Mouse (Mus musculus): ENCODE results near the gene Med25.

The Med25 gene

DNA sequence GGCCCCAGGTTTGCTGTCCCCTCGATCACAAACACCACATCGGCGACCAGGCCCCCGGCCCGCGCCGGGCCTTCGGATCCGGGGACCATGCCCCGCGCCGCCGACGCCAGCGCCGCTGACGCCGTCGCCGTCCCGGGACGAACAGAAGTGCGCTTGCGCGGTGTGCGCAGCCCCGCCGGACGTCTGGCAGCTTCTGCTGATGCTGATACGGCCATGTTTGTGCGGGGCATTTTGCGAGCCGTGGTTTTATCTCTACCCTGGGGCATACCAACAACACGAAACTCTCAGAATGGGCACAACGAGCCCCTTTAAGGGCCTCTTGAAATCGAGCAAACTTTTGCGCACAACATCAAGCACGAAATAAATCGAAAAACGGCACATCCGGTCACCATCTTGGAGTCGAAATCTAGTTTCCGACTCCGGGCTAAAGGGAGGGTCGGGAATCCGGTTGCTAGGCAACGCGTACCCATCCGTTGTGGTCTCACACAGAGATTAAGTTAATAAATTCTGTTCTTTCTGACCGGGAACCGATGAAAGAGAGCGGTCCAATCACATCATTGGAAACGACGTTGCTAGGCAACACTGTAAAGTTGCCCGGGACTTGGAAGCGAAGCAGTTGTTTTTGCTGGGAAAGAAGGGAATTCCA, at the start of gene Med25:
Med25 (minus strand) TSS at position 437 of the 646 bp plus-strand sequence.
- peak; percentile 88 for DNase-seq

DNA sequence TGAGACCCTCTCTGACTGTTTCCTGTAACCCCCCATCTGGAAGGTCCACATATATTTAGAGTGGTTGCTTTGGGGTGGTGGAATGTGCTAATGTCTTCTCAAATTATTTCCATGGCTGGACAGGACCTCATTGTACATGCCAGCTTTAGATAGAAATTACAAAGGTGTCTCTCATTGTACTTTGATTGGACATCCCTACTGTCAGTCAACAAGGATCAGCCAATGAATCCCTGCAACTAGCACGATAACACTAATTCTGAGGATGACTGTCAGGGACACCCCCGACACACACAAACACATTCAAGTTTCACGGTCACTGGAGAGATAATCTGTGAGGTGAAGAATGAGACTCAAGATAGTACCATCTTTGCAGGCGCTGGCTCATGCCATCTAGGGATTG, 46.2 kb upstream of the Med25 start:
- DNase-seq, result no peak

DNA sequence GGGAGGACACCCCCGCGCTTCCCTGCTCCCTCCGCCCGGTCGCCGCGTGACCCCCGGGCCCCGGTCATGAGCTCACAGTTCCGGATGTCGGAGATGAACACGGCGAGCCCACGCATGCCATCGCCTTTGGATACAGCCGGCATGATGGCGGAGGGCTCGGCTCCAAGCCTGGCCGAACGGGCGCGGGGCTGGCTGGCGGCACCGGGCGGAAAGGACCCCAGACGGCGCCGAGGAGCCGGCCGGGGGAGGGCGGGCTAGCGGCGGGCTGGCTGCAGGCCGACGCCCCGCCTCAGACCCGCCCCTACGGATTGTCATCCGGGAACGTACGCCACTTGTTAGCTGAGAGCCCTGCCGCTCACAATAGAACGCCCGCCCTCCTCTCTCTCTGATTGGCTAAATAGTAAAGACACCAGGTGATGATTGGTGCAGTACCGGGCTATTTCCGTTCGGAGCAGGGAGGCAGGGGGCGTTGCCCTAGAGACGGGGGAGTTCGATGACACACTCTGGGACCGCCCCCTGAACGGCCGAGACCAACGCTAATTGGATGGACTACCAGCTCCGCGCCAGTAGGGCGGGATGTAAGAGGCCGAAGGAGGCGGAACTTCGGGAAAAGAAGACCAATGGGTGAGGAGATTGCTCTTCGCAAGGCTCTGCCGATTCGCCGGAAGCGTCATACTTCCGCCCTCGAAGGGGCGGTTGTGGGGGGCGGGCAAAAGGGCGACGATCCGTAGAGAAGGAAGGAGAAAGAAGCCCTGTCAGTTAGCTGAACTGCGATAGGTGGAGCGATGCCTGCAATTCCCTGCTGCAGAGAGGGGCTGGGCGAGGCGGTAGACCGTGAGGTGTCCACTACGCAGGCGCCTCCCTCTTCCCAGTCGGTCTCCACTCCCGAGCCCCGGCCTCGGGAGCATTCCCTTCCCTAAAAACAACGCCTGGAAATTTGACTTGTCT, 37.0 kb upstream of the Med25 start, which contains the start of gene Ap2a1:
Ap2a1 (minus strand) TSS at position 293 of the 948 bp plus-strand sequence.
- DNase-seq, result peak; percentile 95

DNA sequence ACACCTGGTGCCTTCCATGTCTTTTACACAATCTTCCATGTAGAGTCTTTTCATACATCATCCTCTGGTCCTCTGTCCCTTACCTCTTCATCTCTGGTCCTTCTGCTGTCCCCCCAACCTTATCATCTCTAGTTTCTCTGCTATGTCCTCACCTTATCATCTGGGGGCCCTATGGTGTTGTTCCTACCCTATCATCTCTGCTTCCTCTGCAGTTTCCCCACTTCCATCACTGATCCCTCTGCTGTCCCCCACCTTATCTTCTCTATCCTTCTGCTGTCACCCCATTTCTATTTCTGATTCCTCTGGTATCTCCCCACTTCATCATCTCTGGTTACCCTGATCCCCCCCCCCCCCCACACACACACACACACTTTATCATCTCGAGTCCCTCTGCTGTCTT, 36.1 kb upstream of the Med25 start:
- DNase-seq, result no peak

DNA sequence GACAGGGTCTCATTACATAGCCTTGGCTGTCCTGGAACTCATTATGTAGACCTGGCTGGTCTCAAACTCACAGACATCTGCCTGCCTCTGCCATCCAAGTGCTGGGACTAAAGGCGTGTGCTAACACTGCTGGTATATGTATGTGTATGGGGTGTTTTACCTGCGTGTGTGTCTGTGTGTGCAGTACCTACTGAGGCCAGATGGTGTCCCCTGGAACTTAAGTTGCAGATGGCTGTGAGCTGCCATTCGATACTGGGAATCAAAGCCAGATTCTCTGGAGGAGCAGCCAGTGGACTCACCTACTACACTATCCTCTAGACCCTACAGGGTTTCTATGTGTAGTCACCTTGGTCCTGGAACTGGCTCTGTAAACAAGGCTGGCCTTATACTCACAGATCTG, 33.0 kb upstream of the Med25 start:
- no peak for DNase-seq

DNA sequence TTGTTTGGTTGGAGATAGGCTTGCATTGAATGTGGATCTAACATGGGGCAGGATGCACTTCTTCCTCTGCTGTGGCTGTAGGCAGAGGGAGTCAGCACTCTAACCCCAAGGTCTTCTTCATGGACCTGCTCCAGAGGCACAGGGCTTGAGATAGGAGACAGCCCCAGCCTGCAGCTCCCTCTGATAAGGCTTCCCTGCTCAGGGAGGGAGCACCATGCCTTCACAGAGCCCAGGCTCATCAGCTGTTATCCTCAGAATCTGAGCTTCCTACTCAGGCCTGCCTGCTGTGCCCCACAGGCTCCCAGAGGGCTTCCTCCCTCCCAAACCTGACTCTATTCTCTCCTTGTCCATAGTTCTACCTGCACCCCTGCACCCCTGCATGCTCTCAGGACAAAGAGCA, 30.0 kb upstream of the Med25 start:
- DNase-seq, result no peak

DNA sequence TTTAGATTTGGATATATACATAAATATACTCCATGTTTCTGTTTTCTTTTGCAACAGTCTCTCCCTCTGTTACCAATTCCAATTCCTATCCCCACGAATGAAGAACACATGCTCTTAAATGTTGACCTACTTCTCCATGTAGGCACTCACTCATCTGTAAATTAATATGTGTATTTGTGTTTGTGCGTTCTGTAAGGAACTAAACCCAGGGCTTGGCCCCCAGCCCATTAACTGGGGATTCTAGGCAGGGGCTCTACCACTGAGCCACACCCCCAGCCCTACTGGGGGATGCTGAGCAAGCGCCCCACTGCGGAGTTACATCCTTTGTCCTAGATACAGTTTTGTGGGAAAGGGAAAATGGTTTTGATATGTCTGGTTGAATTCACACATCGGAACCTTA, 26.6 kb upstream of the Med25 start:
- DNase-seq, result no peak

DNA sequence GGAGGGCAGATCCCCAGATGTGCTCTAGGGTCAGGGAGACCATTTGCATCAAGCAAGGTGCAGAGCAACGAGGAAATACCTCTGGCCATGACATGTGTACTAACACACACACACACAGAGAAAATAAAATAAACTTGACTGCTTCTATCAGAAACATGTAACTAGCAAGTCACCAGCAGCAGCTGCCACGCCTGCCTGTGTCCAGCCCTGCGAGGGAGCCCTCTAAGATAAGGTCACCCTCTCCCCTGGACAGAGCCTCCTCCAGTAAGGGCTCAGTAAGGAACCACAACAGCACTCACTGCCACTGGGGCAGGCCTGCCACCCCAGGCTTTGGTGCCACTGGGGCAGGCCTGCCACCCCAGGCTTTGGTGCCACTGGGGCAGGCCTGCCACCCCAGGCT, 25.7 kb upstream of the Med25 start:
- DNase-seq, result no peak

DNA sequence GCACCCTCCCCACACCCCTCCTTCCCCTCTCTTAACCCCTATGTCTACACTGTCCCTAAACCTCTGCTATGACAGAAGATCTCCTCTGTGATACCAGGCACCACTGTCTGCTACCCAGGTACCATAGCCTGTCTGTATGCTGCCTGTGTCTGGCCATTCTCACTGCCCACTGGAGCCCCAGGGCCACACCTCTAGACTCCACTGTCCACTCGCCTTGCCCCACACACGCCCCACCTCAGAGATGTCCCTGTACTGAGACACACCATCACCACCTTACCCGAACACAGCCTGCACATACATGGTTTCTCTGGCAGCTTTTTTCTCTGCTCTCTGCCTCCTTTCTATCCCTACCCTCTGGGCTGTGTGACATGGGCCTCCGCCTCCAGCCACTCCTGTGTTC, 24.4 kb upstream of the Med25 start:
- DNase-seq, result no peak

DNA sequence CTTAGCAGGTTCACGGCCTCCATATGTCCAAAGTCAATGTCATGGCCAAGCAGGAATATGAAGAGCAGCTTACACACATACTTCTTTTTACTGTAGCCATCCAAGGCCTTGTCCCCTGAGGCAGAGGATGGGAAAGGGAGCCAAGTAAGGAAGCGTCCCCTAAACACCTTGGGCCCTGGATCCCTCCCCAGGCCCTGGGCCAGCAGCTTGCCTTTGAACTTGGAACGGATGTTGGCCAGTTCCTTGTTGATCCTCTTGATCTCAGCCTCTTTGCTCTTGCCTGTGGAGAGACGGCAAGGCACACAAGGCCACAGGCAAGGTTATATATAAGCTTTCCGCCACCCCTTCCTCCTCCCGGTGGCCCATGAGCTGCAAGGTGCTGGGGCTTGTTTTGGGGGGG, 23.7 kb upstream of the Med25 start:
- no peak for DNase-seq

DNA sequence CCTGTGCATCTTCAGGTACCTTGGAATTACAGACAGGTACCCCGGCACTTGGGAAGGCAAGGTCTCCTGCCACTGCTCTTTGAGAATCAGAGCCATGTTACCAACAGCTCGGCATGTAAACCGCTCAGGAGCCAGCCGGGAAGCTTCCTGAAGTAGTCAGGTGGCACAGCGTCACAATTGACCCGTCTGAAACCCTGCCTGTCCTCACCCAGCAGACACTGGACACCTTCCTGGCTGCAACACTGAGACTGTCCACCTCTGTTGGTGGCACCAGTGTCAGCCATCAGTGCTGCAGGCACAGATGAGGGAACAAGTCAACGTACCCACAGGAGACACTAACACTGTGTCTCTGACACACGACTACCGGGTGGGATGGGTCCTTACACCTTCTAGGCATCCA, 22.8 kb upstream of the Med25 start:
- no peak for DNase-seq

DNA sequence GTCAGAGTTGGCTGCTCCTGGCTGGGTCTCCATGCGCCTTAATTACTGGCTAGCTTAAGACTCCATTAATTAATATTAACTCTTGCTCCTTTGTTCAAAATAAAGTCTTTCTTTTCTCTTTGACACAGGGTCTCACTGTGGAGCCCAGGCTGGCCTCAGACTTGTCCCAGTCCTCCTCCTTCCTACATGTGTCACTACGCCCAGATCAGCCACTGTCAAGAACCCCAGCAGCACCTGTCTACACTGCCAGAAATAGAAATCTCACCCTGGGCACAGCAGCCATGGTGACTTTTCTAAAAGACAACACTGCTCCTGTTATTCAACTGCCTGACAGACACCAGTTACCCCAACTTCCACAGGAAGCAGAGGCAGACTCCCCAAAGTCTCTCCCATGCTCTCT, 21.9 kb upstream of the Med25 start:
- no peak for DNase-seq

DNA sequence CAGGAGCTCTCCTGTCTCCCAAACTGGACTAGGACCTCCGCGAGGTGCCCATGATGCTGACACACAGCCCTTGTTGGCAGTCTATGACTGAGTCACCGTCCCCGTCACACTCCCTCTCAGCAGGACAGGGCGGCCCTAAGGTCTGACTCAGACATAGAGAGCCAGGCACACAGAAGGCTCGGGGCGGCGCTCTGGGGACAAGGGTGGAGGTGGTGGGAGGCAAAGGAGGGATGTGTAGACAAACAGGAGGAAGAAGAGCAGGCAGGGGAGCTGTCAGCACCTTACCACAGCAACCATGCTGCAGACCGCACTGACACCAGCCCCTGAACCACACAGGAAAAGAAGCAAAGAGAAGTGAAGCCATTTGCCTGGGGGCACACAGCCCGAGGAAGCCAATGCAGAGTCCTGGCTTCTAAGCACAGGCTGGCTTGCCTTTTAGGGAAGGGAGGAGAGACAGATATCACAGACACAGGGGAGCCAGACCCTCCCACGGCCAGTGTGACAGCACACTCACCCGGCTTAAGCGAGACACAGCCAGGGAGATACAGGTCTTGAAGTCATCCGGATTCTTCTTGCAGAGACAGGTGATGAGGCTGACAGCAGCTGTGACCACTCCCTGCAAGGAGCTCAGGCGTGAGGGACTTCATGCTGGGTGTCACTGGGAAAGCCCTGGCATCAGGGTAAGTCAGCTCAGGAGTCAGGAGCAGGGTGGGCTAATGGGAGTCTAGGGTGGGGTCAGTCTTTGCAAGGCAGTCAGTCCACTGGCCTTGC, 16.4 kb upstream of the Med25 start:
- DNase-seq, result no peak

DNA sequence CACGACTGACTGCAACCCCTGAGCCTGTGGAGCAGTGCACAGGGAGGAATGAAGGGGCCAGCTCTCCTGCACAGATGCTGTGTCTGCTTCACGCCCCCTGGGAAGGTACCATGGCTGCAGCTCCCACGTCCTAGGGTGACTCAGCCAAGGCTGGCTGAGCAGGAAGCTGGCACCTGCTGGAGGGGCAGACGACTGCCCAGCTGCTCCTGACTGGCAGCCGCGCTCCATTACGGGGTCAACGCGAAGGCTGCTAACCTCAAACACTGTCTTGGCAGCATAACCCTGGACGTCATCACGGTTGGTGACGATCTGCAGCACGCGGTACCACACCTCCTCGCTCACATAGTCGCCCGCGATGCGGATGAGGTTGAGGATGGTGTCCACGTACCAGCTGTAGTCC, 12.9 kb upstream of the Med25 start:
- no peak for DNase-seq

DNA sequence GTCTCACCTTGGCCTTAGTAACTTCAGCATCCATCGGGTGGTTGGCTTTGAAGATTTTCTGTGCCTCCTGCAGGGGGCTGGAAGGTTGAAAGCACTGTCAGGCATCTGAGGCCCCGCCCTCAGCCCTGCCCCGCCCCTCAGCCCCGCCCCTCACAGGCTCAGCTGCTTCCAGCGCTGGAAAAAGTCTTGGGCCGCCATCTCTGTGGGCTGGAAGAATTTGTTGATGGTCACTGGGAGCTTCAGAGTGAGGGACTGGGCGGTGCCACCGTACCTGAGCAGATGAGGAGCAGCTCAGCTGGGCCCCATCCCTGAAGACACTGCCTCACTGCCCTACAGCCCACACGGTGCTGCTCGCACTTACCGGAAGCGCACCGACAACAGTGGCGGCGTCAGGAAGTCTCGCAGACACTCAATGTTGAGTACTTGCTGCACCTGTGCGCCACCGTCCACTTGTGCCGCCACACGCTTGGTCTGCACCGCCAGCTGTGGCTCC, 8.8 kb upstream of the Med25 start:
- peak; percentile 40 for DNase-seq

DNA sequence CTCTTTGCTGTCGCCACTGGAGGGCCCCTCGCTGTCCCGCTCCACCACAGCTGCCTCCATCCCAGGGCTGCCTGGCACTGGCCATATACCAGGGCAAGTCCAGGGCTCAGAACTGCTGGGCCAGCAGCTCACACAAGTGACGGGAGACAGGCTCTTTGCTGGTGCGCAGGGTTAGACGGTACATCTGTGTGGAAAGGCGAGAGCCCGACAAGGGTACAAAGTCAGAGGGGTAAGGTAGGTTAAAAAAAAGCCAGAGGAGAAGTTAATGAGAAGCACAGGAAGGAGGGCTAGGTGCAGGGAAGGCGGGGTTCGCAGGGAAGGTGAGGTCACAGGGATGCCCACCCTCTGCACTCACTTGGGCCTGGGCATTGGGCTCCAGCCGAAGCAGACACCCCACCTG, 8.1 kb upstream of the Med25 start:
- no peak for DNase-seq

DNA sequence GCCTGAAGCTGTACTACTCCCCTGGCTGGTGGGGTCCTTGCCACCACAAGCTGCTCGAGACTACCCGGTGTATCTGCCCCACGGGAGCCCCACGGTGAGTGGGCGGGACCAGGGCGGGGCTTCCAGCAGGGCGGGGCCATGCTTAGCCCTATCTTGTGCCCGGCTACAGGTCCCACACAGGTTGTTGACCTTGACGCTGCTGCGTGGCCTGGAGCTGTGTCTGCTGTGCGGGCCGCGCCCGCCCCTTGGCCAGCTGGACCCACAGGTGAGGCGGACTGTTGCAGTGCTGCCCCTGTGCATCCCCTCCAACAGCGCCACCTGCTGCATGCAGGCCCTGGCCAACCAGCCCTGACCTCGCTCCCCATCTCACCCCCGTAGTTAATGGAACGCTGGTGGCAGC, 6.1 kb upstream of the Med25 start:
- peak; percentile 48 for DNase-seq

DNA sequence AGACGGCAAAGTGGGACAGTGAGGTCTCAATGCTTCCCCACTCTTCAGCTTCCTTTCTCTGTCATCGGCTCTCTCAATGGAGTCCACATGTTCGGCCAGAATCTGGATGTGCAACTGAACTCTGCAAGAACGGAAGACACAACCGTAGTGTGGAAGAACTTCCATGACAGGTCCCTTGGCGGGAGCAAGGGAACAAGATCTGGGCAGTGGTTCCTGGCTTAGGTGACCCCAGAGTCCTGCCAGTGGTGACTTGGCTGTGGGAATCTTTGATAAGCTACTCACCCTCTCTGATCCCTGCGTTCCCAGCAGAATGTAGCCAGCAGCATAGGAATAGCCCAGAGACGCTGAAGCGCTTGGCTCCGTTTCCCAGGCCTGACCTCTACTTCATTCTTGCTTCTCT, 4.0 kb upstream of the Med25 start:
- DNase-seq, result no peak

DNA sequence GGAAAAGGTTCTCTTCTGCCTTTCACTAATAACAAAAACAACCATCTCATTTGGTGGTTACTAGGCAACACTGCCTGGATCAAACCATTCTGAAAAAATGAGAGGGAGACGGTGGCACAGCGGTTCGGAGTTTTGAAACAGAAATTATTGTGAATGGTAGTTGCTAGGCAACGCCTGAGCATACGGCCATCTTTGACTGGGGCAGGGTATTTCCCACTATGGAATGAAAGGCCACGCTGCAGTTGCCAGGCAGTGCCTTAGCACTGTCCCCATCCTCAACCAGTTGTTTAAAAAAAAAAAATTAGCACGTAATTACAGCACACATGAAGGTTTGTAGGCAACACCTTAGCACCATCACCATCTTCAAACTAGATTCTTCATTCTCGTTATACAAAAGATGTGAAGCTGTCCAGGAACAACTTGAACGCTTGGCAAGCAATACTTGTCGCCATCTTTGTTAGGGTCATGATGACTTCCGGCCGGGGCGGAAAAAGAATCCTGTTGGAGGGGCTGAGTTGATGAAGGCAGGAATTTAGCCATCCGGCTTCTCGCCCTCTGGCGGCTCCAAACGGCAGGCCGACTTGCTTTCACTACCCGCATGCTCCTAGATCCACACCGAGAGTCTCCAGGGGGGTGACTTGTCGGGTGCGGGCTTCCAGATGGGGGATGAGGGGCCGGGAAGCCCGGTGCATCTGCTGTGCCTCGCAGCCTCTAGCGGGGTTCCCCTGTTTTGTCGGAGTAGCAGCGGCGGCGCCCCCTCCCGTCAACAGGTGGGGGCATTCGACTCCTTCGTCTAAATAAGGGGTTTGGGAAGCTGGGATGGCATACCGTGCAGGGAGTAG, 3.3 kb upstream of the Med25 start, which contains the start of gene Fuz:
Fuz (plus strand) TSS at position 487 of the 842 bp plus-strand sequence.
- DNase-seq, result peak; percentile 84

DNA sequence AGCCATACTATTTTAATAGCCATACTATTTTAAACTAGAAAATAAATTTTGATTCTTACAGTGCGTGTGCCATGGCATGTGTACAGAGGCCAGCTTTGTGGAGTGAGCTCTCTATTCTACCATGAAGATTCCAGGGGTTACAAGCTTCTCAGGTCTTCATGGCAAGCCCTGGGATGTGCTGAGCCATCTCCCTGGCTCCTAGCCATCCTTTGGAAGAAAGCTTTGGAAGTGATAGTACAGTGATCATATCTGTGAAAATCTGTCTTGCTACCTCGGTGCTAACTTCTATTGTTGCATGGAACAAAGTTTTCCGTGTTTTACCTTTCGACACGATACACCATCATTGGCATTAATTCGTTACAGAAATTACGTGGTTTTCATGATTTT, 2.7 kb upstream of the Med25 start:
- DNase-seq, result no peak

DNA sequence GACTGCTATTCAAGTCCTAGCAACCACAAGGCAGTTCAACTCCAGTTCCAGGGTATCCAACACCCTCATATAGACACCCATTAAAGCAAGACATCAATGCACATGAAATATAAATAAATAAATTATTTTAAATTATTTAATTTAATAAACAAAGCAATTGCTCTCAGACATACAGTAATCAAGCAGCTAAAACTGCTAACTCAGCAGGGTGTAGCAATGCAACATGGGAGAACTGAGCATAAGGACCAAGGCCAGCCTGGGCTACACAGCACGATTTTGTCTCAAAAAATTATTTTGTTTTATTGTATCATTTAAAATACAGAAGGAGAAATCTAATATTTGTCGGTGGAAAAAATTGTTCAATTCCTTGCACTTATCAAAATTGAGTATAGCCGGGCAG, 1.7 kb upstream of the Med25 start:
- DNase-seq, result no peak

DNA sequence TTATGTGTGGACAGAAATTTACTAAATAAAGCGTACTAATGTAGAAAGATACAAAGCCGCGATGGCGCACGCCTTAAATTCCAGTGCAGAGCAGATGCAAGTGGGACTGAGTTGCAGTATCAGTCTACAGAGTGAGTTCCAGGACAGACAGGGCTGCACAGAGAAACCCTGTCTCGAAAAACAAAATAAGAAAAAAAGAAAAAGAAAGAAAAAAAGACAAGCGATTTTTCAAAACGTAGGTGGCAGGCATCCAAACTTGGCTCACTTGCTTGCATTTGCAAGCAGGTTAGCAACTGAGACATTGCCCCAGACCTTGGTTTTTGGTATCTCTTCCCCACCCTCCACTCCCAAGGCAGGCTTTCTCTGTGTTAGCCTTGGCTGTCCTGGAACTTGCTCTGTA, 685 bp upstream of the Med25 start:
- DNase-seq, result peak; percentile 19
